Mouse (Mus musculus): ENCODE measurements at regions not wholly inside any gene's neighbourhood (a gene's known extent, or its start where the extent isn't known, plus 50 kb on each side); places are given as distances from the start of the nearest gene placed in this dataset.

GRCm38 (mm10) chr11:12873712-12874111 lies 409.0 kb upstream of the Cobl start:
- TF ChIP-seq CTCF (IDR thresholded peaks at IDR 0.05; ENCODE audit: low read depth): no peak
- TF ChIP-seq EP300 (IDR thresholded peaks at IDR 0.05; ENCODE audit: low read depth): no peak
